Mouse (Mus musculus) spleen, adult 2 months (tissue): Measurements from ENCODE around the gene Selenom. TPM values are rescaled to one million over a fixed set of nuclear protein-coding genes. Genes with fewer than 3 reads are reported as not detected.

Experiments used
- DNase-seq, 2 experiments: peaks; one replicate each; pipeline versions ENCODE4 v3.0.0 to v3.0.0-alpha.2; 2012 to 2021; ENCODE audit warnings: low spot score in 2 of 2, low read depth in 1 of 2
- H3K27ac ChIP-seq: fragments of 200-500 bp; 2 replicates; pipeline ENCODE4 v1.5.1; 2012; ENCODE audit warnings: low read length, inconsistent platforms; ENCODE audit not compliant: insufficient read depth
- H3K27me3 ChIP-seq: fragments of 200-500 bp; 2 replicates; pipeline ENCODE4 v1.6.1; 2012; ENCODE audit warnings: mild to moderate bottlenecking, moderate library complexity, low read length, inconsistent platforms; ENCODE audit not compliant: control insufficient read depth, insufficient read depth
- H3K36me3 ChIP-seq: fragments of 200-500 bp; 2 replicates; pipeline ENCODE4 v1.6.1; 2012; ENCODE audit warnings: mild to moderate bottlenecking, low read length, inconsistent platforms; ENCODE audit not compliant: control insufficient read depth, insufficient read depth
- H3K4me1 ChIP-seq: fragments of 200-500 bp; 2 replicates; pipeline ENCODE4 v1.6.1; 2011; ENCODE audit warnings: inconsistent platforms; ENCODE audit not compliant: control insufficient read depth, insufficient read depth, insufficient read length
- H3K4me3 ChIP-seq: fragments of 200-500 bp; 2 replicates; pipeline ENCODE4 v1.5.1; 2011; ENCODE audit warnings: mild to moderate bottlenecking, inconsistent platforms; ENCODE audit not compliant: insufficient read depth, insufficient read length; ENCODE audit errors: extremely low read depth
- CTCF ChIP-seq: fragments of 200-500 bp; IDR thresholded peaks from 2 replicates; pipeline ENCODE4 v1.5.1; 2011; ENCODE audit warnings: mild to moderate bottlenecking, inconsistent platforms; ENCODE audit not compliant: insufficient read depth, insufficient read length, insufficient replicate concordance; ENCODE audit errors: extremely low read depth
- POLR2A ChIP-seq: fragments of 200-500 bp; IDR thresholded peaks from 2 replicates; pipeline ENCODE4 v1.6.1; 2011; ENCODE audit warnings: low read depth, low read length, inconsistent platforms
- WGBS: fragments of 180-500 bp; shearing (Covaris S2); methylation state at CpG from one replicate; pipeline ENCODE4 v1.1.7; 2018; 5-methylcytosine and 5-hydroxymethylcytosine counted together
- polyA plus RNA-seq: library from polyadenylated mRNA; depleted of rRNA; stranded (reverse); fragments of >200 nt; gene quantifications from 2 replicates; pipeline ENCODE4 v1.2.3, GENCODE M21; 2012

Gene Selenom
- polyA plus RNA-seq, 1 experiment, result 36.7 TPM

DNA sequence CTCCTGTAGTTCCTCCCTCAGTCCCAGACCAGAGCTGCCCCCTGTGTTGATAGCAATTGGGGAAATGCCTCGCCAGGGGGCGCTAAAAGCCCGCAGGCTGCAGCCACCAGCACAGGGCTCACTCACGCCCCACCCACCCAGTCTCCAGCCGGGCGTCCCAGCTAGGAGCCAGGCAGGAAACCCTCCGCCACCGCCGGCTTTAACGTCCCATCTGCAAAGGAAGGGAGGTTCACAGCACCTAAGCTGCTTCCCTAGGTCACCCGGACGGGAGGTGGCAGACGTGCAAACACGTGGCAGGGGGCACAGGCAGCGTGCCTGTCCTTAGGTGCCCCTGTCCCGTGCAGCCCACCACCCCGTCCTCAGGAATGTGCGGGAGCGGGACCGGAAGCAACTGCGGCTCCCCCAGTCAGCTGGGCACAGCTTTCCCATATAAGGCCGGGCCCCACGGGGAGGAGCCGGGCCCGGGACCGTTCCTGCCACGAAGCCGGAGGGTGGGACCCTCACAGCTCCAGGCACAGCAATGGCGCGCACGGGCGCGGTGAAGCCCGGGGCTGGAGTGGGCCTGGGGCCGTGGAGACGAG lies 21.0 kb downstream of the Selenom start:
- Histone ChIP-seq H3K27ac (peak overlapping the region; percentile 63), H3K4me3 (peak overlapping the region; percentile 57), H3K27me3 (no peaks in the 10 kb centered on the region), H3K4me1 (peaks cover 13% of the 10 kb centered on the region), H3K36me3 (no peaks in the 10 kb centered on the region)
- peak; percentile 67 to 90 for DNase-seq
- TF ChIP-seq CTCF (peak; percentile 95), POLR2A (no peak)
- WGBS, result 1% methylated on average over 36 of the region's 36 CpGs

GRCm38 (mm10) chr11:3536082-3536481 lies 21.6 kb downstream of the Selenom start:
- no peak for DNase-seq
- peak overlapping the region; percentile 63 for H3K27ac ChIP-seq
- 73% methylated on average over 5 of the region's 5 CpGs for WGBS
- no peak for TF ChIP-seq POLR2A
- TF ChIP-seq CTCF, result no peak
- no peaks in the 10 kb centered on the region for H3K27me3 ChIP-seq
- H3K4me3 ChIP-seq, result peak overlapping the region; percentile 57; the same call in 1 of the 2 replicates
- no peaks in the 10 kb centered on the region for H3K36me3 ChIP-seq
- peaks cover 13% of the 10 kb centered on the region for H3K4me1 ChIP-seq

GRCm38 (mm10) chr11:3536745-3537333 lies 22.4 kb downstream of the Selenom start:
- H3K4me3 ChIP-seq, result no peak overlapping the region
- H3K4me1 ChIP-seq, result peaks cover 13% of the 10 kb centered on the region
- TF ChIP-seq CTCF, result no peak
- no peaks in the 10 kb centered on the region for H3K36me3 ChIP-seq
- DNase-seq, result no peak
- H3K27ac ChIP-seq, result no peak overlapping the region
- WGBS, result 87% methylated on average over 5 of the region's 5 CpGs
- no peaks in the 10 kb centered on the region for H3K27me3 ChIP-seq

- no peak overlapping the region for H3K4me3 ChIP-seq
- 58% methylated on average over 3 of the region's 3 CpGs for WGBS
- no peaks in the 10 kb centered on the region for H3K36me3 ChIP-seq
- TF ChIP-seq POLR2A (no peak), CTCF (no peak)
- H3K27me3 ChIP-seq, result no peaks in the 10 kb centered on the region
- DNase-seq, result no peak
- H3K27ac ChIP-seq, result no peak overlapping the region
- peaks cover 13% of the 10 kb centered on the region for H3K4me1 ChIP-seq
Measured at GRCm38 (mm10) chr11:3537711-3538110, 23.2 kb downstream of the Selenom start.

GRCm38 (mm10) chr11:3538341-3538740 lies 23.9 kb downstream of the Selenom start:
- DNase-seq, result no peak
- Histone ChIP-seq H3K36me3 (no peaks in the 10 kb centered on the region), H3K4me3 (peak overlapping the region; percentile 66; the same call in 1 of the 2 replicates), H3K27ac (no peak overlapping the region), H3K27me3 (no peaks in the 10 kb centered on the region), H3K4me1 (peaks cover 13% of the 10 kb centered on the region)
- TF ChIP-seq POLR2A, result no peak
- no peak for TF ChIP-seq CTCF
- 62% methylated on average over 4 of the region's 4 CpGs for WGBS

GRCm38 (mm10) chr11:3539111-3539825 lies 24.8 kb downstream of the Selenom start:
- peak; percentile 55 to 74 for DNase-seq

More at GRCm38 (mm10) chr11:3539111-3539825, 24.8 kb downstream of the Selenom start:
- no peak overlapping the region for H3K27ac ChIP-seq
- H3K36me3 ChIP-seq, result no peaks in the 10 kb centered on the region
- peaks cover 13% of the 10 kb centered on the region for H3K4me1 ChIP-seq
- 3% methylated on average over 33 of the region's 33 CpGs for WGBS
- TF ChIP-seq CTCF (no peak), POLR2A (peak; percentile 33; the same call in 1 of the 2 replicates)
- no peaks in the 10 kb centered on the region for H3K27me3 ChIP-seq
- peak overlapping the region; percentile 69 for H3K4me3 ChIP-seq
